Mouse (Mus musculus) cortical plate, adult 2 months (tissue): ENCODE measurements around the gene Fignl1.

Experiments
- CTCF ChIP-seq: fragments of 200-500 bp; IDR thresholded peaks from 2 replicates; pipeline ENCODE4 v1.5.1; 2011; ENCODE audit warnings: mild to moderate bottlenecking, control low read depth, low read length; ENCODE audit not compliant: insufficient read depth; ENCODE audit errors: extremely low read depth
- POLR2A ChIP-seq: fragments of 200-500 bp; IDR thresholded peaks from 2 replicates; pipeline ENCODE4 v1.6.1; 2011; ENCODE audit warnings: mild to moderate bottlenecking, low read length, control low read depth; ENCODE audit not compliant: insufficient read depth; ENCODE audit errors: extremely low read depth

DNA sequence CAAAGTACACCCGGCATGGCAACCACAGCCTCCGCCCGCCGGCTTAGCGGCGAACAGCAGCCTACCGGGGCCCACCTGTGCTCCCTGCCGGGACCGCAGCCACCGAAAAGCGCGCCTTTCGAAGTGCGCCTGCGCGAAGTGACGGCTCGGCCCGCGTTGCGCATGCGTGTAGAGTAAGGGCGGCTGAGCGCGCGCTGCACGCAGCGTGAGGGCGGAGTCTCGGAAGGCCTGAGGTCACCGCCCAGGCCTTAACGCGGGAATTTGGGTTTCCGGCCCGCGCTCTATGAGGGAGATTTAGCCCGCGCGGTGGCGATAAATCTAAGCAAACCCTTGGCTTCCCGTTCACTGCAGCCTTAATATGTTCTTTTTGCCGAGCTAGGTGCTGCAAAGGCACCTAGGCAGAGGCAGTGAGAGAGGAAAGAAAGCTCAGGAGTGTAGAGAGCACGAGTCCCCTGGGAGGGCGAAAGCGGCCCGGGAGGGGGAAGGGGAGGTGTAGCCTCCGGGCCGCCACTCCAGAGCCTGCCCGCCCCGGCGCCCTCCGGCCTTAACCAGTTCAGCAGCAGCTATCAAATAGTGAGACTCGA, at the start of gene Fignl1:
- TF ChIP-seq POLR2A (no peak; the same call in 1 of the 2 replicates), CTCF (no peak)
